Mouse (Mus musculus): ENCODE measurements around the gene Astn2. TPM values are rescaled to one million over a fixed set of nuclear protein-coding genes. Genes with fewer than 3 reads are reported as not detected.

Gene Astn2
- polyA plus RNA-seq, 1 experiment: not detected

DNA sequence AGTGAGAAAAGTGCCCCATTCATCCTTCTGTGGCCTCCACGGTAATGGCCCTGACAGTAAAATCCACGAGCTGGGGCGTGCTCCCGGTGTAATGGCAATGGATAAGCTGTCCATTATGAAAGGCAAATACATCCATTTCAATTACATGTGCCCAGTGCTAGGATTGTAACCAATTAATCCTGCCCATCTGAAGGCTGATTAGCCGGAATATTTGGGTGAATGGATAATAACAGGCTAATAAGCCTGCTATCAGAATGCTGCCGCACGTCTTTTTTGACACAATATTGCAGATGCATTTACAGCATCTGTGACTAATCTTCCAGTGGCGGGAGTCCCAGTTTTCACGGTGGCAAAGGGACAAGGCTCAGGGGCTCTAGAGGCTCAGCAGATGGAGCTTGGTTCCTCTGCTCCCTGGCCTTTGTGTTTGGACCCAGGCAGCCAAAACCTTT, 189.2 kb downstream of the Astn2 start:
- TF ChIP-seq MAX (IDR thresholded peaks at IDR 0.05; ENCODE audit: low read depth) (no peak), E2F4 (IDR thresholded peaks at IDR 0.05; ENCODE audit: insufficient read depth) (no peak), POLR2A (IDR thresholded peaks at IDR 0.05; ENCODE audit: insufficient read length, low read depth) (no peak), POLR2AphosphoS2 (IDR thresholded peaks at IDR 0.05; ENCODE audit: insufficient read length, low read depth) (no peak), REST (IDR thresholded peaks at IDR 0.05; ENCODE audit: insufficient read depth, insufficient read length) (no peak), MYOG (IDR thresholded peaks at IDR 0.05; ENCODE audit: control insufficient read depth in 1 of 3, insufficient read depth in 1 of 3, insufficient read length in 2 of 3, low read depth in 2 of 3) (no peak), USF1 (IDR thresholded peaks at IDR 0.05; ENCODE audit: low read depth) (no peak), CEBPB (IDR thresholded peaks at IDR 0.05; ENCODE audit: insufficient read depth, poor library complexity, severe bottlenecking) (no peak), TCF12 (IDR thresholded peaks at IDR 0.05; ENCODE audit: insufficient read depth, poor library complexity, severe bottlenecking) (no peak), SRF (IDR thresholded peaks at IDR 0.05; ENCODE audit: control insufficient read depth, insufficient read length, low read depth) (no peak), MYOD1 (IDR thresholded peaks at IDR 0.05; ENCODE audit: control insufficient read depth in 1 of 3, insufficient read length in 2 of 3, low read depth in 2 of 3) (no peak), TCF3 (IDR thresholded peaks at IDR 0.05; ENCODE audit: insufficient read length, low read depth) (no peak)
- H3K4me3 ChIP-seq: no peak overlapping the region
- no peaks in the 10 kb centered on the region for H3K36me3 ChIP-seq (ENCODE audit: control insufficient read depth, insufficient read depth)
- H3K79me2 ChIP-seq (ENCODE audit: control insufficient read depth, insufficient read depth): no peaks in the 10 kb centered on the region
- no peaks in the 10 kb centered on the region for H3K27me3 ChIP-seq (ENCODE audit: control insufficient read depth, insufficient read depth, insufficient read length)
- H3K4me2 ChIP-seq (ENCODE audit: low read depth): no peak overlapping the region
- no peak overlapping the region for H3ac ChIP-seq (ENCODE audit: control insufficient read depth, insufficient read length)

DNA sequence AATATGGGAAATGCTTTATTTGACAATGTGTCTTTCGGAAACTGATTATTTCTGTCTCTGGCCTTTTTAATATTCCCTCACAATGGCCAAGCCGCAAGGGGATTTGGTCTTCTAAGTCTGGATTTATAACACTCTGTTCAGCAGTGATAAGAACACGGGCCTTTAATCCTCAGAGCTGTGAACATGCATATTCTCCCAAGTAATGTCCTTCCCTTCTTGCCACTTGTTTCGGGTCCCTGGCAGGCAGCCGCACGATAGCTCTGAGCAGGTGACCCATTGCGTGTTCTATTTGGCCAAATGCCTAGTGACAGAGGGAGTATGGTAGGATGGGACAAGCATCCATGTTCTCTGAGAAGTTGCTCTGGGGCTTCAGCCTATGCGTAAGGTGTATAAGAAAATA, 214.8 kb downstream of the Astn2 start:
- H3K79me2 ChIP-seq (ENCODE audit: control insufficient read depth, insufficient read depth): no peaks in the 10 kb centered on the region
- TF ChIP-seq TCF12 (IDR thresholded peaks at IDR 0.05; ENCODE audit: insufficient read depth, poor library complexity, severe bottlenecking) (no peak), MYOD1 (IDR thresholded peaks at IDR 0.05; ENCODE audit: control insufficient read depth in 1 of 3, insufficient read length in 2 of 3, low read depth in 2 of 3) (no peak), E2F4 (IDR thresholded peaks at IDR 0.05; ENCODE audit: insufficient read depth) (no peak), TCF3 (IDR thresholded peaks at IDR 0.05; ENCODE audit: insufficient read length, low read depth) (no peak), REST (IDR thresholded peaks at IDR 0.05; ENCODE audit: insufficient read depth, insufficient read length) (no peak), MAX (IDR thresholded peaks at IDR 0.05; ENCODE audit: low read depth) (no peak), CEBPB (IDR thresholded peaks at IDR 0.05; ENCODE audit: insufficient read depth, poor library complexity, severe bottlenecking) (no peak), MYOG (IDR thresholded peaks at IDR 0.05; ENCODE audit: control insufficient read depth in 1 of 3, insufficient read depth in 1 of 3, insufficient read length in 2 of 3, low read depth in 2 of 3) (no peak), POLR2AphosphoS2 (IDR thresholded peaks at IDR 0.05; ENCODE audit: insufficient read length, low read depth) (no peak), USF1 (IDR thresholded peaks at IDR 0.05; ENCODE audit: low read depth) (no peak), SRF (IDR thresholded peaks at IDR 0.05; ENCODE audit: control insufficient read depth, insufficient read length, low read depth) (no peak), POLR2A (IDR thresholded peaks at IDR 0.05; ENCODE audit: insufficient read length, low read depth) (no peak)
- H3K36me3 ChIP-seq (ENCODE audit: control insufficient read depth, insufficient read depth): no peaks in the 10 kb centered on the region
- no peak overlapping the region for H3K4me2 ChIP-seq (ENCODE audit: low read depth)
- no peak overlapping the region for H3ac ChIP-seq (ENCODE audit: control insufficient read depth, insufficient read length)
- no peak overlapping the region for H3K4me3 ChIP-seq
- H3K27me3 ChIP-seq (ENCODE audit: control insufficient read depth, insufficient read depth, insufficient read length): no peaks in the 10 kb centered on the region

DNA sequence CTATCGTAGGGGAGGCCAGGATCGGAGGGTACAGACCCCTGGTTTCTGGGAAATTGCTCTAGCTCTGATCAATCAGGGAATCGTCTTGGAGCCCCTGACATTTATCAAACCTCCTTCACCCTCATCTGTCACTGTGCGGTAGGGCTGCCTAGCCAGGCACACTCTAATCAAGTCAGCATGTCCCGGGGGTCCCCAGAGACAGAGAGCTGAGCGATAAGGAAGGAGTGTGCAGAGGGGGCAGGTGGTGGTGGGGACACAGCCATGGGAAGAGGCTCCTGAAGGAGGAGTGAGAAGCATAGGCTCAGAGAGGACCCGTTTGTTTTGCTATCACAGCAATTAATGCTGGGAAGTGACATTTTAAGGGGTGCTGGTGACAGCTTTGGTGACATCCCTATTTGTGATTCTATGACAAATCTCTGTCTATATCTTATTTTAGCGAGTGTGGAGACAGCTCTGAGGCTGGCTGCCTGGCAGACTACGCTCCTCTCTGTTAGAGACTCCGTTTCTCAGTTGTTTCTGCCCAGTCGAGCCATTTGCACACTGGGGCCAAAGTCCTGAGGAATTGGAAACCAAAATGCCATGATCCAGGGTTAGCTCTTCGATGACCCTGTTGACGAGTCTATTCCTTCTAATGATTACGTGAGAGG, 228.4 kb downstream of the Astn2 start:
- no peak overlapping the region for H3K4me3 ChIP-seq
- no peaks in the 10 kb centered on the region for H3K36me3 ChIP-seq (ENCODE audit: control insufficient read depth, insufficient read depth)
- H3K4me2 ChIP-seq (ENCODE audit: low read depth): no peak overlapping the region
- no peaks in the 10 kb centered on the region for H3K27me3 ChIP-seq (ENCODE audit: control insufficient read depth, insufficient read depth, insufficient read length)
- H3ac ChIP-seq (ENCODE audit: control insufficient read depth, insufficient read length): no peak overlapping the region
- TF ChIP-seq SRF (IDR thresholded peaks at IDR 0.05; ENCODE audit: control insufficient read depth, insufficient read length, low read depth) (no peak), USF1 (IDR thresholded peaks at IDR 0.05; ENCODE audit: low read depth) (no peak), E2F4 (IDR thresholded peaks at IDR 0.05; ENCODE audit: insufficient read depth) (no peak), TCF12 (IDR thresholded peaks at IDR 0.05; ENCODE audit: insufficient read depth, poor library complexity, severe bottlenecking) (no peak), REST (IDR thresholded peaks at IDR 0.05; ENCODE audit: insufficient read depth, insufficient read length) (no peak), MYOG (IDR thresholded peaks at IDR 0.05; ENCODE audit: control insufficient read depth in 1 of 3, insufficient read depth in 1 of 3, insufficient read length in 2 of 3, low read depth in 2 of 3) (no peak), POLR2AphosphoS2 (IDR thresholded peaks at IDR 0.05; ENCODE audit: insufficient read length, low read depth) (no peak), MYOD1 (IDR thresholded peaks at IDR 0.05; ENCODE audit: control insufficient read depth in 1 of 3, insufficient read length in 2 of 3, low read depth in 2 of 3) (no peak), MAX (IDR thresholded peaks at IDR 0.05; ENCODE audit: low read depth) (no peak), POLR2A (IDR thresholded peaks at IDR 0.05; ENCODE audit: insufficient read length, low read depth) (no peak), TCF3 (IDR thresholded peaks at IDR 0.05; ENCODE audit: insufficient read length, low read depth) (no peak), CEBPB (IDR thresholded peaks at IDR 0.05; ENCODE audit: insufficient read depth, poor library complexity, severe bottlenecking) (no peak)
- H3K79me2 ChIP-seq (ENCODE audit: control insufficient read depth, insufficient read depth): no peaks in the 10 kb centered on the region

DNA sequence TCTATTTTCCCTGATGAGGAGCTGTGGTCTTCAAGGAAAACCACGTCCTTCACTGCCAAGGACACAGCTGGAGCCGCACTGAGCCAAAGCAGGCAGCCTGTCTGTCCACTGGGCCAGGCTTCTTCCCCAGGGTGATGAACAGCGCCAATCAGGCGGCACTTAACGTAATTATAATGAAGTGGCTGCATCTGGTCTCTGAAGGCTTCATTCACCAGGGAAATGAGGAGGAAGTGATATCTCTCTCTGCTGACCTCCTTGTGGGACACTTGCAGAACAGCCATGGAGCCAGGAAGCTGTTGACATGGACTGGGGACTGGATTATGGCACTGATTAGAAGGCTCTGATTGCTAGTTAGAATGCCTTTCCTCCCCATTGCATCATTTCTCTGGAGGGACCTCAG, 232.8 kb downstream of the Astn2 start:
- no peaks in the 10 kb centered on the region for H3K79me2 ChIP-seq (ENCODE audit: control insufficient read depth, insufficient read depth)
- no peak overlapping the region for H3ac ChIP-seq (ENCODE audit: control insufficient read depth, insufficient read length)
- no peak overlapping the region for H3K4me3 ChIP-seq
- no peak for TF ChIP-seq MAX (IDR thresholded peaks at IDR 0.05; ENCODE audit: low read depth)
- TF ChIP-seq TCF12 (IDR thresholded peaks at IDR 0.05; ENCODE audit: insufficient read depth, poor library complexity, severe bottlenecking): no peak
- TF ChIP-seq POLR2A (IDR thresholded peaks at IDR 0.05; ENCODE audit: insufficient read length, low read depth): no peak
- no peak for TF ChIP-seq MYOG (IDR thresholded peaks at IDR 0.05; ENCODE audit: control insufficient read depth in 1 of 3, insufficient read depth in 1 of 3, insufficient read length in 2 of 3, low read depth in 2 of 3)
- no peak for TF ChIP-seq POLR2AphosphoS2 (IDR thresholded peaks at IDR 0.05; ENCODE audit: insufficient read length, low read depth)
- no peak for TF ChIP-seq CEBPB (IDR thresholded peaks at IDR 0.05; ENCODE audit: insufficient read depth, poor library complexity, severe bottlenecking)
- no peak for TF ChIP-seq SRF (IDR thresholded peaks at IDR 0.05; ENCODE audit: control insufficient read depth, insufficient read length, low read depth)
- TF ChIP-seq E2F4 (IDR thresholded peaks at IDR 0.05; ENCODE audit: insufficient read depth): no peak
- TF ChIP-seq TCF3 (IDR thresholded peaks at IDR 0.05; ENCODE audit: insufficient read length, low read depth): no peak
- TF ChIP-seq USF1 (IDR thresholded peaks at IDR 0.05; ENCODE audit: low read depth): no peak
- H3K4me2 ChIP-seq (ENCODE audit: low read depth): no peak overlapping the region
- H3K36me3 ChIP-seq (ENCODE audit: control insufficient read depth, insufficient read depth): no peaks in the 10 kb centered on the region
- no peaks in the 10 kb centered on the region for H3K27me3 ChIP-seq (ENCODE audit: control insufficient read depth, insufficient read depth, insufficient read length)

Measured in myocyte (in vitro differentiated cells).